Mouse (Mus musculus) fat pad, adult 2 months (tissue): Measurements from ENCODE around the gene Ypel4.
A peak's percentile ranks its signal among the peaks of the same experiment; 100 is the strongest.
"Not testable (repeated sequence)": the region's sequence is repeated elsewhere in the genome, so short reads cannot be mapped to it uniquely, and the experiment has no call there.

Experiments
- DNase-seq: peaks from one replicate; pipeline ENCODE4 v3.0.0-alpha.2; 2011; ENCODE audit warnings: low read depth, low spot score; ENCODE audit errors: extremely low read depth

Gene Ypel4

DNA sequence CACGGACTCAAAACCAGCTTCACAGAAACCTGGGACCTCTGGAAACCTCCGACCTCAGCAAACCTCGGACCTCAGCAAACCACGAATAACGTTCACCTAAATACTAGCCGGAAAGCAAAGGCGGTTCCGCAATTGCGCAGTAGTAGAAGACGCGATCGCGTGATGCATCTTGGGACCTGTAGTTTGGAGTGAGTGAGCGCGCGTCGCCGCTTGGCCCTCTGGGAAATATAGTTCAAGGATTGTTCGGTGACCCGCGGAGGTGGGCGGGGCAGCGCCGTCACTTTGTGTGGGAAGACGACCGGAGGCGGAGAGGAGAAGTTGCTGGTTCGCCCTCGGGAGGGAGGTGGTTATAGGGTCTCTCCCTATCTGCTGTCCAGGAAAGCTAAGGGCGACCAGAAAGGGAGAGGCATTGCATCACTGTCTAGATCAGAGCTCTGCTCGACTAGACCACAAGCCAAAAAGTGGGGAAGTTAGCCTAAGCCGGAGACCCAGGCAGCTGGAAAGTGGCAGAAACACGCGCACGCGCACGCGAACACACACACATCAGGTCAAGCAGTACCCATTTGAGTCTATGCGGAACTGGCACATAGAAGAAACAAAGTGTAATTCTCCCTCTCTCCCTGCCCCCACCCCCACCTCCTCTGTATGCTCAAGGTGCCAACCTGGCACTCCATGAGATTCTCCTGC lies 6.5 kb upstream of the Ypel4 start, which contains the start of gene Clp1:
Gene Clp1 (minus strand): TSS at position 179 of the 687 bp plus-strand sequence.
- DNase-seq, result peak; percentile 83

DNA sequence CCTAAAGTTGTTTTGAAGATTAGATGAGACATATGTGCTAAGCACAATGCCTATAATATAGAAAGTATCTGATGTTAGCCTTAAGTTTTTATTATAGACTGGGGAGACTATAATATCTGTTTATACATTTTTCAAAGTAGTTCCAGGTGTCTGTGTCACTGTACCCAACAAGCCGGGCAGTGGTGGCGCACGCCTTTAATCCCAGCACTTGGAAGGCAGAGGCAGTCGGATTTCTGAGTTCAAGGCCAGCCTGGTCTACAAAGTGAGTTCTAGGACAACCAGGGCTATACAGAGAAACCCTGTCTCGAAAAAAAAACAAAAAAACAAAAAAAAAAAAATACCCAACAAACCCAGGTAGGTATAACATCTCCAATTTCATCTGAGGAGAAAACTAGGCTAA lies 5.7 kb upstream of the Ypel4 start:
- not testable (repeated sequence) for DNase-seq

DNA sequence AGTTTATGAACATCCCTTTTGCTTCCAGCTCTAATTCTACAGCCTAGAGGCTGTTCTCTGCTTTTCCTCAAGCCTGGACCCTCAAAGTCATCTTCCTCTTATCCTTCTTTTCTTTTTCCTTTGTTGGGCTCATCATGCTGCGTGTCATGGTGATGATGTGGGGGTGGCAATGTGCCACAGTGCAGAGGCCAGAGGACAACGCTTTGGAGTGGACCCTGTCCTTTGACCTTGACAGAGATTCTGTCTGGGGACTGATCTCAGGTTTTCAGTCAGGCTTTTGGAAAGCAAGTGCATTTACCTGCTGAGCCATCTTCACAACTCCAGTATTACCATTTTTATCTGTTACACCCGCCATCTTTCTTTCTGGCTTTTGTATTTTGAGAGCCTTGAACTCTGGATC lies 2.7 kb upstream of the Ypel4 start:
- no peak for DNase-seq

DNA sequence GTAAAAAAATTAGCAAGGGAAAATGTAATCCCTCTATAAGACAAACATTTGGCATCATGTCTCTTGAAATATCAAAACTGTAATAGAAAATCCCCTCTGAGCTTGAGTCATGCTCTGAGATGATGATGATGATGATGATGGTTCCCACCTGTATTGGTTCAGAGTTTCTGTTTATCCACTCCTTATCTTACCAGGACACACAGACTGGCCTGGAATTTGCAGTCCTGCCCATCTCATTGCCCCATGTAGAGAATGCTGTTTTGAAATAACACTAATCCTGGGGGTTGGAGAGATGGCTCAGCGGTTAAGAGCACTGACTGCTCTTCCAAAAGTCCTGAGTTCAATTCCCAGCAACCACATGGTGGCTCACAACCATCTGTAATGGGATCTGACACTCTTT lies 1.5 kb upstream of the Ypel4 start:
- no peak for DNase-seq

DNA sequence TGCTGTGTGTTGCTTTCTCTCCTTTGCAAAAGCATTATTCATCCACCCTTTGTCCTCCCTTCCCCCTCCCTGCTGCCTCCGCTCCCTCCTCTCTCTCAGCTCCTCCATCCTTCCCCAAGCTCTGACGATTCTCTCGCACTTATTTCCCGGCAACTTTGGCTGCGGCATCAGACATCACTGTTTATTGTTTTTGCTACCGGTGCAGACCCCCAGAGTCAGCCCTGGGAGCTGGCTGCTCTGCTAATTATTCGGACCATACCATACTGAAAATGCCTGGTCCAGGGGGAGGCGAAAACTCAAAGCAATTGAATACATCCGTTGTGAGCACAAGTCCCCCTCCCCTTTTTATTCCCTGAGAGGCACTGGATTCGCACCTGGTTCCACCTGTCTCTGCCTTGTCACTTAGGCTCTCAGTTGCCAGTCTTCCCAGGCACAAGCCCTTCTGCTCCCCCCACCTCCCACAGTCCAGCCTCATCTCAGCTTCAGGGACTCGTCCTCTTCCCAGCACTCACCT lies 550 bp downstream of the Ypel4 start:
- DNase-seq, result no peak

DNA sequence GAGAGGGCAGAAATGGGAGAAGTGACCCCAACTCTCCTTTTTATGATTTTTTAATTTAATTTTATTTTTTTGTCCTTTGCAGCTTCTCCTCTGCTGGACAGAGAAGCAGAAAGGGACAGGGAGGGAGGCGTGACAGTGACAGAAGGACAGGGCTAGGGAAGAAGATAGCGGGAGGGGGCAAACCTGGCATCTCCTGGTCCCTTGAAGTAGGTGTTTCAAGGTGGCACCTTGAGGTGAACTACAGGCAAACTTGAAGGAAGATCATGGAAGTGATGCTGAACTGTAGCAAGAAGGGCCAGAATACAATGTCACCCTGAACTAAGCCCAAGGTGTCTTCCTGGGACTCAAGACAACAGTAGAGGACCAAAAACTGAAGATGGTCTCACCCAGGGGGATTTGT lies 1.1 kb downstream of the Ypel4 start:
- no peak for DNase-seq

DNA sequence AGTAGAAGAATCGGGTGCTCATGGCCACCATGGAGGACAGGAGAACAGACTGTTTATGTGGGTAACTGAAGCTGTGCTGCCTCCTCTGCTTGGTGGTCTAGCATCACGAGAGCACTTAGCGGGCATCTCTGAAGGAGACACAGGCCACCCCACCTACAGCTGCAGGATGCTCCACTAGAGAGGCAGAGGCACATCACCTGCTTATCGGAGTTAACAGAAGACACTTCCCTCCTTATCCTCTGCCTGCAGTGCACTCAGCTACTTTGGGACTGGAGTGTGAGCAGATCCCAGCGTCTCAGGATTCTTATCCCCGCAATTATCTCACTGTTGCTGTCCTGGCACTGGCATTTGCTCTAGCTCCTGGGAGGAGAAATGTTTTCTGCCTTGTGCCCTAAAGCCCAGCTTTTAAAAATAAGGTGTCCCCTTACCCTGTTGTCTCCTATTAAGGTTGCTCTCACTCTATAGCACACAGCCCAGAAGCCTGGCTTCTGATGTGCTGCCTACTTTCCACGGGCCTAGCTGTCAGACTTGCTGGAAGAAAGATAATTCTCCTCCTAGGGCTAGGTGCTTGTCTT lies 1.6 kb downstream of the Ypel4 start:
- no peak for DNase-seq

DNA sequence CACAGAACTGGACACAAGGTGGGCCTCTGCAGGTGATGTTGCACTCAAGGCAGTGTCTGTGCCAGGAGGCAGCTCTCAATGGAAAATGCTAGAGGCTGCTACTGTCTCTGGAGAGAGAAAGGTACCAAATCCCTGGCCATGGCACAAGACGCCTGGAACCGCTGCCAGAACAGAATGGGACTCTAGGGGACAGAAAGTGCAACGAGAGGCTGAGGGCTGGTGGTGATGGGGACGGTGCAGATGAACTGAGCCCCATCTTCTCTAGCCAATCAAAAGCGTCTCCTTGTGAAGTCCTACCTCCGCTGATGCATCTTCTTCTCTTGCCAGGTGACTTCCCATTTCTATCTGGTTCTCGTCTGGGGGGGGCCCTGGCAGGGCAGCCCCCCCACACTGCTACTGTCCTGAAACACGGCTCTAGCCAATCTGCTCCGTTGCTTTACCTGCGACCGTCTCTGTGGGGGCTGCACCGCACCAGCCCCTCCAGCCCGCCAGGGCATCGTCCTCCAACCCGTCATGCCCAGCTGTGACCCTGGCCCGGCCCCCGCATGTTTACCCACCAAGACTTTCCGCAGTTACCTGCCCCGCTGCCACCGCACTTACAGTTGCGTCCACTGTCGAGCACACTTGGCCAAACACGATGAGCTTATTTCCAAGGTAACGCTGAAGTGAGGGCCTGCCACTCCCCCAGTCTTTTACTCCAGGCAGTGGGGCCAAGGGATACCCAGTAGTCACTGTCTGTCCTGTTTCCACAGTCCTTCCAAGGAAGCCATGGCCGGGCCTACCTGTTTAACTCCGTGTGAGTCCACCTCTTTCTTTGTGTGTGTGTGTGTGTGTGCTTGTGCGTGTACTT lies 2.7 kb downstream of the Ypel4 start:
- DNase-seq, result no peak

DNA sequence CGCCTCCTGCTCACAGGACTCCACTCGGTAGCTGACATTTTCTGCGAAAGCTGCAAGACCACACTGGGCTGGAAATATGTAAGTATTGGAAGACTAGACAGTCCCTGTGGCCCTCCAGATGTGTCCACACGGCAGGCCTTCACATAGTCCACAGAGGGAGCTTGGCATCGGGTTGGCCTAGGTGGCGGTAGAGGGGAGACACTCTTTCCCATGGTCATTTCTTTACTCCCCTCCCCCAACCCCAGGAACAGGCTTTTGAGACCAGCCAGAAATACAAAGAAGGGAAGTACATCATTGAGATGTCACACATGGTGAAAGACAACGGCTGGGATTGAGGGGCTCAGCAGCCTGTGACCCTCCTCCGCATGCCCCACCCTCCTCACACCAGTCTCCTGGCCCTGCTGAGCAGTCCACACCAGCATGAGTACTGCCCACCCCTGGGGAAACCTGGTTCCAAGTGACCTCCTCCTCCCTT lies 3.6 kb downstream of the Ypel4 start:
- DNase-seq, result no peak

DNA sequence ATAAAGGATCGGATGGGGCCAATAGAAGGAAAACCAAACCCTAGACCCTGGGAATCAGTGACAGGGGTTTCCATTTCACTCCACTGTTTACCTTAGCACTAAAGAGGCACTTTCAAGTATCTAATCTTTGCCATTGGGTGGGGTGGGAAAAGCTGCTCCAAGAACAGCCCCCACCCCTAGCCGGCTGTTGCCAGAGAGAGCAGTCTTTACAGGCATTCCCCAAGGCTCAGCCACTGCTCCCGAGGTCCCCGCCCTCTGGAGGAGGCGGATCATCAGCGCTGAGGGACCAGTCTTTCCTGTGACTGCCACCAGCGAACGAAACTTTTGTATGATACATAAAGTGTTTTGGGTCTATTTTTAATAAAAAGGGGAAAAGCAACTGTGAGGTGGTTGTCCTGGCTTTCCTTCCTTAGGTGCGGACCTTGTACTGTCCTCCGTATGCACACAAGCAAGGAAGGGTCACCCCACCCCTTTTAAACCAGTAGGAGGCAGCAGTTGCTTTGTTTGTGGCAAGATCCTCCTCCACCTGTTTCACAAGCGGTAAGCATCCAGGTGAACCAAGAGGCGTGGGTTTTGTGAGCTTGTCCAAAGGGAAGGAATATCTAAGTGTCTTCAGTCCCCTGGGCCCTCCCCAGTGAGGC lies 4.5 kb downstream of the Ypel4 start:
- DNase-seq, result no peak

DNA sequence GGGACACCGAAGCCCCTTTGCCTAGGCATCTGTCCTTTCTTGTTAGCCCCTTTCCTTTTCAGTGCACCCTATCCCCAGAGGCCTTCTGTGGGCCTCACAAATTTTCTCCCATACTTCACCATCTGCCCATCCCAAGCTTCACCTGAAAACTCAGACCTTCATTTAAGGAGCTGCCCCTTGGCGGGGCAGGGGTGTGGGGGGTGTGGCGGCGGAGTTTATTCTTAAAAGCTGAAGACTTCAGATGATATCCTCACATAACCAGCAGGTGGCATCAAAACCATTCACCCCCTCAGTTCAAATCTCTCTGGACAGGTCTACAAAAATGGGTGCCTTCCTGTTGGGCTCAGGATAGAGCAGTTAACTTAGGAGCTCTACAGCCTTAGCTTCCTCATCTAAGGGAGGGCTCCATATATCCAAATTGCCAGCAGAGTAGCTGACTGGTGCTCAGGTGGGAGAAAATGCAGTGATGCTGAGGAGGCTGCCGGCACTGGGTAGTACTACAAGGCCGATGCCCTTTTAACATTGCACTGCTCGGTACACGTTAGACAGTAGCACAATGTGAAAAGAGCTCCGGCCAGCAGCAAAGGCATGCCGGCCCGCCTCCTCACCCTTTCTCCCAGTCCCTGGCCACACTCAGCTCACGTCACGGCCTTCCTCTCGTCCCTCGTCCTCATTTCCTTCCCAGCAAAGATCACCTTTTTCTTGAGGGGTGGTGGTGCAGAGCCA lies 6.9 kb downstream of the Ypel4 start:
- DNase-seq, result no peak

DNA sequence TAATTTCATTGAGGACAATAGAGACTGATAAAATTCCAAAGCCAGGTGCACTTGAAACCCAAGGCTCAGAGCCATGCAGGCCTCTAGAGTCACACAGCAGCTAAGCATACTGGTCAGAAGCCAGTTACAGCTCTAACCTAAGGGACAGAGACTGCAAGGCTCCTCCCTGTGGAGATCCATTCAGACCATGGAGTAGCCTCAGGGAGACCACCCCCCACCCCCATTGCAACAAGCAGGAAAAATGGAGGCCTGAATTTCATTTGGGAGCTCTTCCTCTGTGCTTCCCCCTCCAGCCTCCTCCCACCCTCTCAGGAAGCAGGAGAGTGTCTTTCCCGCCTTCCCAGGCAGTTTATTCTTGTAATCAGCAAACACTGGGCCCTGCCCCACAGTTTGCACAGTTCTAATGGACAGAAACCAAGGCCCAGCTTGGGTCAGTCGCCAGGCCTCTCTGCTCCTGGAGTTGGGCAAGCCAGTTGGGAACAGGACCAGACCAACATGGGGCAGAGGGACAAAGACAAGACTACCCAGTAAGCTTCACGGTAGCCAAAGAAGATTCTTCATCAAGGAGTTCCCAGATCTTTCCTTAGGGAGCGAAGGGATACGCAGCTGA lies 8.1 kb downstream of the Ypel4 start:
- DNase-seq, result no peak

DNA sequence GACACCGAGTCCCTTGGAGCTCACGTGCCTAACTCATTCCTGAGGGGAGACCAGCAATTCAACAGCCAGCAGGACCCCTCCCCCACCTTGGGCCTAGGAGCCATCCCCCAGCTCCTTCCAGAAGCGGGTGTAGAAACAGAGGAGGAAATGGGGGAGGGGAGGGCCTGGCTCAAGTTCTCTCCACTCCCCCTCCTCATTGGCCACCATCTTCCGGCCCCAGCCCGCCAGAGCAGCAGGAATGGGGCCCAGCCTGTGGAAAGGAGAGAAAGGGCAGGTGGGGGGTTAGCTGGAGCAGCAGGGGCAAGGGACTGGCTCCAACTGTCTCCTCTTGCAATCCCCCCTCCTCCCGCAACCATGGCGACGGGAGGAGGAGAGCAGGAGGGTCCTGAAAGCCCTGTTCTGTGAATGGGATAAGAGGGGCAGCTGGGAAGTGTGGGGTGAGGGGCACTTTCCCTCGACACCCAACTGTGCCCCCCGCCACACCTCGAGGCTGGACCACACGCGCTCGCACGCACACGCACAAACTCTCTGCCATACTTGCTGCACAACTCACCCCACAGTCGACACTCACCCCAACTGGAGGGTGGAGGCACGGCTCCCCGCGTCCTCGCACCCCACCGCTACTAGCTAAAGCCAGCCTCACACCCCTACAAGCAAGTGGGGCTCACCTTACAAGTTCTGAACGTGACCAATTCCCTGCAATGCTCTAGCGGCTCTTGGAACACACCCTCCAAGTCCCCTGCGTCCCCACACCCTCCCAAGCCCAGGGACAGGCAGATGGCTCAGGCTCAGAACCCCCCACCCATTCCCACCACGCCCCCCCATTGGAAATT lies 8.8 kb downstream of the Ypel4 start:
- no peak for DNase-seq

DNA sequence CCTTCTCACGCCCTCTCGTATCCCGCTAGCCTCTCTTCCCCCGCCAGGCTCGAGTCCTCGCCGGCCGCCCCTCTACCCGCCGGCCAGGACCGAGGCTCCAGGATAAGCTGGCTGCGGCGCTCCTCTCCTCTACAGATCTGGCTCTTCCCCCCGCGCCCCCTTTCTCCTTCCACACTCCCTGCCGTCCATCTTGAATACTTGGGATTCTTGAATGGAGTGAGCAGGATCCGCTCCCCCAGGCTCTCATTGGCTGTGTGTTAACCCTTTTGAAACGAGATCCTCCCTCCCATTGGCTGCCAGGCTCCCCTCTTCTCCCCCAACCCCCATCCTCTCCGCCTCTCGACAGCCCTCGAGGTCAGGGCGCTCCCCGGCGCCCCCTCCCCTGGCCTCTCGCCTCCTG lies 9.7 kb downstream of the Ypel4 start, which contains the start of gene Gm19426:
Gene Gm19426 (minus strand): TSS at position 95 of the 400 bp plus-strand sequence.
- DNase-seq, result no peak

DNA sequence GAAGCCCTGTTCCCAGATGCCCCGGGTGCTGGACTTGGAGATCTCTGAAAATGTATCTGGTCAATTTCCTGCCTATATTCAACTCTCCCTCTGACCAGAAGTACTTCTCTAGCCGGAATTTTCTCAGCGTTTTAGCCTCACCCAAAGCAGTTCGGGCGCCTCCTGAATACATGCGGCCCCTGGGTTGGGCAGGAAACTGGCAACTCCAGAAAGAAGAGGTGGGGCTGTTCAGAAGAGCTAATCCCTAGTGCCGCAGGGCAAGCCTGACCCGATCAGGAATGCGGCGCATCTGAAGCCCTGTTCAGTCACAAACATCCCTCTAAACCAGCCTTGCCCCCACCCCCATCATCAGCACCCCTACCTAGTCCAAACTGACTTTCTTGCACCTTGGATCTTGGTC lies 10.3 kb downstream of the Ypel4 start:
- no peak for DNase-seq

DNA sequence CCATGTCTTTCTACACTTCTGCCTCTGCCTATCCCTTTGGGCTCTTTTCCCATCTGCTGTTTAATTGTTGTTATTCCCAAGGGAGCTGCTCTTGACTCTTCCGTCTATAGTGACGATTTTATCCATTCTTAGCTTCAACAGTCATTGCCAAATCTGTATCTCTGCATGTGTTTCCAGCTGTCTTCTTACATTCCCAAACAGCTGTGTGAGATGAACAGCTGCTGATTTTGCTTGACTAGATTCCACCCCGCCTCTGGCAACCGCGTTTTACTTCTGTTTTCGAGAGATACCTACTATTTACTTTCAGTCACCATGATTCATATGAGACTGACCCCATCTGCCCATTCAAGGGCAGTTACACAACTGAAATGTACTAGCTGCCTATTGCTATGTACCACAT lies 16.3 kb downstream of the Ypel4 start:
- no peak for DNase-seq

DNA sequence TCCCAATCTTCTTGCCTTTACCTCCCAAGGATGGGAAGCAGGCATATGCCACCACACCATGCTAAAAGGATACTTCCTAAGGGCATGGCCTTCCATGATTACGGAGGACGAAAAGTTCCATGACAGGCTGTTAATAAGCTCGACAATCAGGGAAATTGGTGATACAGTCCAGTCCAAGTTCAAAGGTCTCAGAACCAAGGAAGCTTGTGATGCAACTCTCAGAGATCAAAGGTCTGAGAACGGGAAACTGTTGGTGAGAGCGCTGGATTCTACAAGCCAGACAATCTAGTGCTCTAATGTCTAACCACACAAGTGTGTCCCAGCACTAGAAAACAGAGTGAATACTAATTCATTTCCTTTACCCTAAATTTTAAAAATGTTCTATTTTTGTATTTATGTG lies 22.4 kb downstream of the Ypel4 start:
- DNase-seq, result no peak

DNA sequence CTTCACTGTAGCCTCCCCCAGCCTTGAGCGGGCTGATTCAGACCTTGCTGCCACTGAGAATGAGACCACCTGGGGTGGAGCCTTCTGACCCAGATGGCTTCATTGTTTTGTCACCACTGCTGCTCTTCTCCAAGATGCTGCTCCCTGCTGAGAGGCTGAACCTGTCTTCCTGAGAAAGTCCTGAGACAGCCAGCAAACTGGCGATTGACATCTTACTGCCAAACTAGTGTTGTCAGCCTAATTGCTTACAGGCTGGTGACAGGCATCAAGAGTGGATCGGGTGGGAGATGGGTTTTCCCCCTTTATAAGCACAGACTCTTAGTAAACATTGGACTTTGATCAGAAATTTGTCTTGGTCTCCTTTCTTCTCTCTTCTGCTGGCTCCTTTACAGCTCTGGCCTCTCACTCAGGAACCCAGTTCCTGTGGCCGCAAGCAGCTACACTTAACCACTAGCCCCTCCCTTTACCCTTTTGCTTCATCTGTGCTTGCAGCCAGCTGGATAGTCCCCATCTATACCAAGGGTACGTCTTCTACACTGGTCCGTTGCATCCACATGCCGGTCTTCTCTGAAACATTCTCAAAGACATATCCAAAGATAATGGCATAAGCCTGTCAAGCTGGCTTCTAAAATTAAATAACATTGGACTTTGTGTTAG lies 23.3 kb downstream of the Ypel4 start:
- DNase-seq, result no peak
